Mouse (Mus musculus): ENCODE measurements at regions not wholly inside any gene's neighbourhood (a gene's known extent, or its start where the extent isn't known, plus 50 kb on each side); places are given as distances from the start of the nearest gene placed in this dataset.

DNA sequence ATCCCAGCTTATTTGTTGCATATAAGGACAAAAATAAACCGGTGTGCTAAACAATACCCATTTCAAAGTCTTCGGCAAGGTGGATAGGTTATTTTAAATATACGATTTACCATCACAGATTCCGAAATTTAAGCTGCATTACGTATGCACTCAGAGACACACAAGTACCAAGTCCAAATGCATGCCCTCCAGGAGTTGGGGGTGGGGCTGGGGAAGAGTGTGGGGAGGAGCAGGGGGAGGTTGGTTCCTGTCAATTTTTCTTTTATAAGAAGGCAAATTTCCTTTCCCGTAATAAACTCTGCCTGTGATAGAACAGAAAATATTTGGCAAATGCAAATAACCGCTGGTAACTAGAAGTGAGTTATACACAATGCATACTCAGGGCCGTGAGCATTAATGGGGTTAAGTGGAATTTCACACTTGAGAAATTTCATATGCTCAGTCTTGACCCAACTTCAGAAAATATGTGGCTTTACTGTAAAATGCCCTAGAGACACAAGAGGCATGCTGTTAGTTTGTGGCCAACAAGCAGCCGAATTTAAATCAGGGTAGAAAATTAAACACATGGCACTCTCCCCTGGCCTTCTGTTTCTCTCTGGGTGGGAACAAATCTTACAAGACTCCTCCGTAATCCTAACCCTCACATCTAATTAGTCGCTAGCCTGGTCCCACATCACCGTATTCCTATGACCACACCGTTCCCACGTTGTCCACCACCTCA is 200.6 kb downstream of the Rwdd3 start:
- Histone ChIP-seq H3K4me2 (ENCODE audit: low read depth) (no peak overlapping the region), H3K27ac (no peak overlapping the region), H3K36me3 (replicated peaks; ENCODE audit: control insufficient read depth, insufficient read depth, low read depth) (no peaks in the 10 kb centered on the region), H3K9me3 (ENCODE audit: control insufficient read depth, low read length) (no peaks in the 10 kb centered on the region), H3K27me3 (ENCODE audit: control insufficient read depth, insufficient read depth, low read length) (no peaks in the 10 kb centered on the region), H3K4me3 (ENCODE audit: insufficient read depth in 1 of 2, low read depth in 2 of 2, low read length in 2 of 2) (no peak overlapping the region), H3K9ac (replicated peaks) (no peak overlapping the region), H3K4me1 (replicated peaks; ENCODE audit: control insufficient read depth in 2 of 2, insufficient read depth in 2 of 2, low read length in 1 of 2) (no peaks in the 10 kb centered on the region)
- no peak for TF ChIP-seq EP300 (IDR thresholded peaks at IDR 0.05; ENCODE audit: low read depth)
- no peak for TF ChIP-seq CTCF (IDR thresholded peaks at IDR 0.05; ENCODE audit: low read depth)
- DNase-seq (ENCODE audit: low read depth in 3 of 3, low spot score in 3 of 3) (no peak), ATAC-seq (ENCODE audit: insufficient read depth) (no peak)
- WGBS (ENCODE audit: insufficient replicate concordance) = 61% methylated on average over 14 of the region's 14 CpGs

DNA sequence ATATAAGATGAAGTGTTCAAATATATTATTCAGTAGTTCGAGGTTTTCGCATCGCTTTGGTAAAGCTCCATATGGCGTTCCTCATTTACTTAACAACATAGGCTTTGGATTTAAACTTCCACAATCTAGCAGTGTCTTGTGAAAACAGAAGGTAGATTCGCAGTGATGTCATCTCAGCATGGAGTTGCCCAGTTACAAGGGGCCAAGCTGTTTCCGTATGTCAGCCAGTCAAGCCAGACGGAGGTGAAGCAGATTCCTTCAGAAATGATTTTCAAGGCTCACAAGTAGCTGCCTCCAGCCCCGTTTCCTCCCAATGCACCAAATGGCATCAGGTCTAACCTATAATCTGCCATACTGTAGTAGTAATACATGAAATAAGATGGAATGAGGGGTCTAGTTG is 224.6 kb downstream of the Rwdd3 start:
- Histone ChIP-seq H3K4me3 (ENCODE audit: insufficient read depth in 1 of 2, low read depth in 2 of 2, low read length in 2 of 2) (no peak overlapping the region), H3K27me3 (ENCODE audit: control insufficient read depth, insufficient read depth, low read length) (no peaks in the 10 kb centered on the region), H3K27ac (no peak overlapping the region), H3K4me2 (ENCODE audit: low read depth) (no peak overlapping the region), H3K4me1 (replicated peaks; ENCODE audit: control insufficient read depth in 2 of 2, insufficient read depth in 2 of 2, low read length in 1 of 2) (no peaks in the 10 kb centered on the region), H3K9ac (replicated peaks) (no peak overlapping the region), H3K9me3 (ENCODE audit: control insufficient read depth, low read length) (no peaks in the 10 kb centered on the region), H3K36me3 (replicated peaks; ENCODE audit: control insufficient read depth, insufficient read depth, low read depth) (no peaks in the 10 kb centered on the region)
- 73% methylated on average over 8 of the region's 8 CpGs for WGBS (ENCODE audit: insufficient replicate concordance)
- no peak for ATAC-seq (ENCODE audit: insufficient read depth)
- DNase-seq (ENCODE audit: low read depth in 3 of 3, low spot score in 3 of 3) = no peak
- TF ChIP-seq EP300 (IDR thresholded peaks at IDR 0.05; ENCODE audit: low read depth) (no peak), CTCF (IDR thresholded peaks at IDR 0.05; ENCODE audit: low read depth) (no peak)

DNA sequence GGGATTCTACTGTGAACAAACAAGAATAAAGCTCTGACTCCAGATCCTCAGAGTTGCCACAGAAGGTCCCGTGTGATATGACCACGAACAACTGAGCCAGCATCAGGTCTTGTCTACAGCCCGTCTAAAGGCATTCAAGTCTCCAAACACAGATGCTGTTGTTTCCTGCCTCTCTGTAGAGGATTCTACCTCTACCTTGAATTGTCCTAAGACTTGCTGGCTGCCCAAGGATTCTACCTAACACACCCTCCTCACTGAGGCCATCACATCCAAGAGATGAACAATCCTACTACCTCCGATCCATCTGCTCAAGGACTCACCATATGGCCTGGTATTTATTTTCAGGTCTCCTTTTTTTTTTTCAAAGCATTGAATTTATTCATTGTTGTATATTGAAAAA is 237.1 kb downstream of the Rwdd3 start:
- Histone ChIP-seq H3K27ac (no peak overlapping the region), H3K9ac (replicated peaks) (no peak overlapping the region), H3K9me3 (ENCODE audit: control insufficient read depth, low read length) (no peaks in the 10 kb centered on the region), H3K4me1 (replicated peaks; ENCODE audit: control insufficient read depth in 2 of 2, insufficient read depth in 2 of 2, low read length in 1 of 2) (no peaks in the 10 kb centered on the region), H3K27me3 (ENCODE audit: control insufficient read depth, insufficient read depth, low read length) (no peaks in the 10 kb centered on the region), H3K36me3 (replicated peaks; ENCODE audit: control insufficient read depth, insufficient read depth, low read depth) (no peaks in the 10 kb centered on the region), H3K4me3 (ENCODE audit: insufficient read depth in 1 of 2, low read depth in 2 of 2, low read length in 2 of 2) (no peak overlapping the region), H3K4me2 (ENCODE audit: low read depth) (no peak overlapping the region)
- ATAC-seq (ENCODE audit: insufficient read depth) (no peak), DNase-seq (ENCODE audit: low read depth in 3 of 3, low spot score in 3 of 3) (no peak)
- WGBS (ENCODE audit: insufficient replicate concordance) = 42% methylated on average over 4 of the region's 4 CpGs
- TF ChIP-seq CTCF (IDR thresholded peaks at IDR 0.05; ENCODE audit: low read depth) (no peak), EP300 (IDR thresholded peaks at IDR 0.05; ENCODE audit: low read depth) (no peak)

DNA sequence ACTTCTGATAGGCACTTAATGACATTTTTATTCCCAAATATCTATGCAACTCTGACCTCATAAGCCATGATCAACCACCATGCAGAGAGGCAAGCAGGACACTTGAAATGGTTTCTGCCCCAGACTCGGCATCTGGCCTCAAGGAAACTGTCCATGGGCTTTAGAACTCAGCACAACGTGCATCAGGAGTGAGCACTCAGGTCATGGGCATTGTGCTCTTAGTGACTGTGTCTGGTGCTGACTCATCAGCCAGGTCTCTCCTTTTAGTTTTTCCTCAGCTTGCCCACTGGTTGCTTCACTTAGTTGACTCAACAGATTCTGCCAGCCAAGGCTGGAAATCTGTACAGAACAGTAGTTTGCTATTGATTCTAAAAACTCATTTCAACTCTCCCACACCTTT is 251.1 kb downstream of the Rwdd3 start:
- no peak for TF ChIP-seq EP300 (IDR thresholded peaks at IDR 0.05; ENCODE audit: low read depth)
- no peak for TF ChIP-seq CTCF (IDR thresholded peaks at IDR 0.05; ENCODE audit: low read depth)
- WGBS (ENCODE audit: insufficient replicate concordance) = 40% methylated on average over 2 of the region's 2 CpGs

DNA sequence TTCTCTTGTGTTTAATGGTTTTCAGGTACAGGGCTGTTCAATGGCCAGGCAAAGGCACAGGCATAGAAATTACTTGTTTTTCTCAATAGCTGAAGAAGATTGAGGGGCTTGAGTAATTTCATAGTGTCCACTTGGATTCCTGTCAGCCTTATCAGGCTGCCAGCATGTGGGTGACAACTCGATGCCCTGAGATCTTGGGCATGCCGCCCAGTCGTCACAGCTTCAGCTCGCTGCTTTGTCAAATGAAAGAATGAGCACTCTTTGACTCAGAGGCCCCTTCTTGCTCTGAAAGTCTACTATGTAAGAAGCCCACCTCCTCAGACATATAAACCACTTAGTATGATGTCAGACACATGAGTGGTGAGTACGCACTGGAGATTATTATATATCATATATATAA is 272.6 kb downstream of the Rwdd3 start:
- Histone ChIP-seq H3K4me1 (replicated peaks; ENCODE audit: control insufficient read depth in 2 of 2, insufficient read depth in 2 of 2, low read length in 1 of 2) (no peaks in the 10 kb centered on the region), H3K9me3 (ENCODE audit: control insufficient read depth, low read length) (no peaks in the 10 kb centered on the region), H3K4me2 (ENCODE audit: low read depth) (no peak overlapping the region), H3K4me3 (ENCODE audit: insufficient read depth in 1 of 2, low read depth in 2 of 2, low read length in 2 of 2) (no peak overlapping the region), H3K36me3 (replicated peaks; ENCODE audit: control insufficient read depth, insufficient read depth, low read depth) (no peaks in the 10 kb centered on the region), H3K9ac (replicated peaks) (no peak overlapping the region), H3K27ac (no peak overlapping the region), H3K27me3 (ENCODE audit: control insufficient read depth, insufficient read depth, low read length) (no peaks in the 10 kb centered on the region)
- WGBS (ENCODE audit: insufficient replicate concordance) = 76% methylated on average over 5 of the region's 5 CpGs
- ATAC-seq (ENCODE audit: insufficient read depth) = no peak
- no peak for DNase-seq (ENCODE audit: low read depth in 3 of 3, low spot score in 3 of 3)
- no peak for TF ChIP-seq EP300 (IDR thresholded peaks at IDR 0.05; ENCODE audit: low read depth)
- TF ChIP-seq CTCF (IDR thresholded peaks at IDR 0.05; ENCODE audit: low read depth) = no peak

More for the DNA sequence above, 251.1 kb downstream of the Rwdd3 start:
- H3K27me3 ChIP-seq (ENCODE audit: control insufficient read depth, insufficient read depth, low read length) = no peaks in the 10 kb centered on the region
- no peak overlapping the region for H3K4me2 ChIP-seq (ENCODE audit: low read depth)
- H3K9ac ChIP-seq (replicated peaks) = no peak overlapping the region
- DNase-seq (ENCODE audit: low read depth in 3 of 3, low spot score in 3 of 3) (no peak), ATAC-seq (ENCODE audit: insufficient read depth) (no peak)
- H3K4me3 ChIP-seq (ENCODE audit: insufficient read depth in 1 of 2, low read depth in 2 of 2, low read length in 2 of 2) = no peak overlapping the region
- H3K27ac ChIP-seq = no peak overlapping the region
- no peaks in the 10 kb centered on the region for H3K36me3 ChIP-seq (replicated peaks; ENCODE audit: control insufficient read depth, insufficient read depth, low read depth)
- H3K9me3 ChIP-seq (ENCODE audit: control insufficient read depth, low read length) = no peaks in the 10 kb centered on the region
- H3K4me1 ChIP-seq (replicated peaks; ENCODE audit: control insufficient read depth in 2 of 2, insufficient read depth in 2 of 2, low read length in 1 of 2) = no peaks in the 10 kb centered on the region
